ENCODE assay signal across 14 mouse cellular contexts in the genomic region with DNA sequence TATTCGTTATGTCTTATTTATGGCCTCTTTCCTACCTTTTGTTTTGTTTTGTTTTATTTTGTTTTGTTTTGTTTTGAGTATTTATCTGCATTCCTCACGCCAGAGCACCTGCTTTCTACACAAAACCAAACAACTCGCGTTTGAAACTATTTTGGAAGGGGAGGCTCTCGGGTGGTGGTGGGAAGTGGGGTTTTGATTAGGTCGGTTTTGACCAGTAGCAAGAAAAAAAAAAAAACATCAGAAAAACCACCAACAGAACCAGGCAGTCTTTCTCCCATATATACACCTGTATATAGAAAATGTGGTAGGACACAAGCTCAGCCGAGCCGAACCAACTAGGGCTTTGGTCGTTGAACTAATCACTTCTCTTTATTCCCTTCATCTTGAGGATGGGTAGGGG. TPM values are rescaled to one million over a fixed set of nuclear protein-coding genes. Genes with fewer than 3 reads are reported as not detected.
A peak's percentile ranks its signal among the peaks of the same experiment; 100 is the strongest.
DNase-seq lines count a peak whose midpoint lies in the region; ATAC-seq lines count a peak whose summit lies in the region.
"Had no signal": no experiment of that assay in that cellular context is flagged by ENCODE, and none has a peak within 500 bp of the region (broad histone marks: within the 10 kb centered on the region; RNA-seq: fewer than 3 reads in every experiment).

No protein-coding gene starts in this region.

- peak overlapping the region; percentile 9; the same call in 1 of the 2 replicates for H3K4me3 ChIP-seq in forebrain, embryonic 13.5 days
- H3K4me3 ChIP-seq in forebrain, embryonic 12.5 days (replicated peaks), result no peak overlapping the region
- no peak overlapping the region for H3K4me3 ChIP-seq in lung, embryonic 15.5 days
- peak overlapping the region; percentile 25 for H3K4me3 ChIP-seq in hindbrain, embryonic 14.5 days (replicated peaks; ENCODE audit: low read length)
- peak overlapping the region; percentile 19; the same call in 1 of the 2 replicates for H3K4me3 ChIP-seq in neural tube, embryonic 15.5 days (replicated peaks)

- 2% methylated on average over 9 of the region's 9 CpGs for WGBS in forebrain, embryonic 13.5 days
- 2% methylated on average over 9 of the region's 9 CpGs for WGBS in forebrain, embryonic 12.5 days
- 2% methylated on average over 9 of the region's 9 CpGs for WGBS in lung, embryonic 15.5 days
- 2% methylated on average over 9 of the region's 9 CpGs for WGBS in hindbrain, embryonic 14.5 days
- 1% methylated on average over 9 of the region's 9 CpGs for WGBS in neural tube, embryonic 15.5 days

- ATAC-seq in forebrain, embryonic 13.5 days, result no peak
- no peak for ATAC-seq in forebrain, embryonic 12.5 days (ENCODE audit: low FRiP score)
- no peak for ATAC-seq in lung, embryonic 15.5 days (ENCODE audit: borderline replicate concordance, extremely low read depth, low FRiP score, low TSS enrichment)
- ATAC-seq in hindbrain, embryonic 14.5 days (ENCODE audit: low FRiP score), result no peak
- ATAC-seq in neural tube, embryonic 15.5 days (ENCODE audit: low FRiP score), result no peak
- no peak for ATAC-seq in megakaryocyte progenitor cell, adult 5-6 weeks (replicated peaks; ENCODE audit: poor library complexity)
- ATAC-seq: Patski had no signal

- no peak overlapping the region for H3K4me2 ChIP-seq in forebrain, embryonic 13.5 days
- no peak overlapping the region for H3K4me2 ChIP-seq in forebrain, embryonic 12.5 days
- peak overlapping the region; percentile 47; the same call in 1 of the 2 replicates for H3K4me2 ChIP-seq in lung, embryonic 15.5 days
- peak overlapping the region; percentile 0; the same call in 1 of the 2 replicates for H3K4me2 ChIP-seq in hindbrain, embryonic 14.5 days (replicated peaks)
- H3K4me2 ChIP-seq in neural tube, embryonic 15.5 days, result peak overlapping the region; percentile 45

- peaks cover 34% of the 10 kb centered on the region for H3K4me1 ChIP-seq in forebrain, embryonic 13.5 days
- peaks cover 37% of the 10 kb centered on the region for H3K4me1 ChIP-seq in forebrain, embryonic 12.5 days
- peaks cover 21% of the 10 kb centered on the region for H3K4me1 ChIP-seq in lung, embryonic 15.5 days
- peaks cover 4% of the 10 kb centered on the region for H3K4me1 ChIP-seq in hindbrain, embryonic 14.5 days (replicated peaks; ENCODE audit: control insufficient read depth, insufficient read depth, low read length)
- peaks cover 27% of the 10 kb centered on the region for H3K4me1 ChIP-seq in neural tube, embryonic 15.5 days

- H3K36me3 ChIP-seq in forebrain, embryonic 13.5 days (ENCODE audit: poor library complexity, severe bottlenecking), result no peaks in the 10 kb centered on the region
- no peaks in the 10 kb centered on the region for H3K36me3 ChIP-seq in forebrain, embryonic 12.5 days (replicated peaks)
- no peaks in the 10 kb centered on the region for H3K36me3 ChIP-seq in lung, embryonic 15.5 days
- no peaks in the 10 kb centered on the region for H3K36me3 ChIP-seq in hindbrain, embryonic 14.5 days (replicated peaks; ENCODE audit: control insufficient read depth, insufficient read depth)
- no peaks in the 10 kb centered on the region for H3K36me3 ChIP-seq in neural tube, embryonic 15.5 days

- no peak for DNase-seq in lung, postnatal 36 days
- DNase-seq in hindbrain, embryonic 14.5 days (ENCODE audit: low spot score), result no peak
- no peak for DNase-seq in ovary, postnatal 14 days (ENCODE audit: low spot score)
- DNase-seq: lung, adult 18-20 months had no signal

- H3K9ac ChIP-seq in forebrain, embryonic 13.5 days, result no peak overlapping the region
- H3K9ac ChIP-seq in forebrain, embryonic 12.5 days, result no peak overlapping the region
- H3K9ac ChIP-seq in lung, embryonic 15.5 days, result no peak overlapping the region
- no peak overlapping the region for H3K9ac ChIP-seq in hindbrain, embryonic 14.5 days
- H3K9ac ChIP-seq in neural tube, embryonic 15.5 days (replicated peaks), result no peak overlapping the region

- peaks cover 85% of the 10 kb centered on the region for H3K27me3 ChIP-seq in forebrain, embryonic 13.5 days
- peaks cover 82% of the 10 kb centered on the region for H3K27me3 ChIP-seq in forebrain, embryonic 12.5 days
- peaks cover 83% of the 10 kb centered on the region for H3K27me3 ChIP-seq in lung, embryonic 15.5 days
- peaks cover 81% of the 10 kb centered on the region for H3K27me3 ChIP-seq in hindbrain, embryonic 14.5 days (ENCODE audit: control insufficient read depth, insufficient read depth, low read length)
- H3K27me3 ChIP-seq in neural tube, embryonic 15.5 days (replicated peaks), result peaks cover 80% of the 10 kb centered on the region

- H3K27ac ChIP-seq in forebrain, embryonic 13.5 days, result no peak overlapping the region
- H3K27ac ChIP-seq in forebrain, embryonic 12.5 days, result no peak overlapping the region
- no peak overlapping the region for H3K27ac ChIP-seq in lung, embryonic 15.5 days
- H3K27ac ChIP-seq in hindbrain, embryonic 14.5 days, result no peak overlapping the region
- no peak overlapping the region for H3K27ac ChIP-seq in neural tube, embryonic 15.5 days (replicated peaks)

- H3K9me3 ChIP-seq in forebrain, embryonic 13.5 days (replicated peaks), result no peaks in the 10 kb centered on the region
- no peaks in the 10 kb centered on the region for H3K9me3 ChIP-seq in forebrain, embryonic 12.5 days
- no peaks in the 10 kb centered on the region for H3K9me3 ChIP-seq in lung, embryonic 15.5 days
- H3K9me3 ChIP-seq in hindbrain, embryonic 14.5 days (ENCODE audit: control insufficient read depth, low read length), result no peaks in the 10 kb centered on the region
- no peaks in the 10 kb centered on the region for H3K9me3 ChIP-seq in neural tube, embryonic 15.5 days (replicated peaks)

RNA-seq across cellular contexts. Expression of a gene that starts 3.9 kb away (rescaled TPM):
- polyA plus RNA-seq in forebrain, embryonic 13.5 days (2015; fragmentation: Nextera tagmentation; extraction: Ambion mirVana), result 240 and 247 TPM in 2 replicates
- 247 and 249 TPM in 2 replicates for polyA plus RNA-seq in forebrain, embryonic 12.5 days (2016; fragmentation: Nextera tagmentation; extraction: Ambion mirVana)
- 263 and 268 TPM in 2 replicates for polyA plus RNA-seq in lung, embryonic 15.5 days (2015; fragmentation: Nextera tagmentation; extraction: Ambion mirVana)
- polyA plus RNA-seq in hindbrain, embryonic 14.5 days (2014; fragmentation: Nextera tagmentation; extraction: Ambion mirVana), result 157 and 158 TPM in 2 replicates
- 141 and 157 TPM in 2 replicates for polyA plus RNA-seq in neural tube, embryonic 15.5 days (2015; fragmentation: Nextera tagmentation; extraction: Ambion mirVana)
- total RNA-seq in megakaryocyte progenitor cell, adult 5-6 weeks (2015), result 164 and 173 TPM in 2 replicates
- total RNA-seq in megakaryocyte progenitor cell, adult 5-6 weeks (2017), result 85.9 and 90.3 TPM in 2 replicates

RNA-seq across cellular contexts. Expression of a gene that starts 7.5 kb away (rescaled TPM):
- 0.44 and 0.99 TPM in 2 replicates for polyA plus RNA-seq in forebrain, embryonic 13.5 days (2015; fragmentation: Nextera tagmentation; extraction: Ambion mirVana)
- 0.96 and 1.6 TPM in 2 replicates for polyA plus RNA-seq in forebrain, embryonic 12.5 days (2016; fragmentation: Nextera tagmentation; extraction: Ambion mirVana)
- not detected in 2 replicates for polyA plus RNA-seq in lung, embryonic 15.5 days (2015; fragmentation: Nextera tagmentation; extraction: Ambion mirVana)
- polyA plus RNA-seq in hindbrain, embryonic 14.5 days (2014; fragmentation: Nextera tagmentation; extraction: Ambion mirVana), result 1.3 and 1.9 TPM in 2 replicates
- polyA plus RNA-seq in neural tube, embryonic 15.5 days (2015; fragmentation: Nextera tagmentation; extraction: Ambion mirVana), result 0.82 and 1.3 TPM in 2 replicates
- 0.15 TPM in 1 of 2 replicates, not detected in the other for total RNA-seq in megakaryocyte progenitor cell, adult 5-6 weeks (2015)
- total RNA-seq in megakaryocyte progenitor cell, adult 5-6 weeks (2017), result not detected in 2 replicates
- total RNA-seq: adrenal gland, postnatal 25 days; left cerebral cortex, adult 8-10 months had no signal
- polyA plus RNA-seq: gonadal fat pad, adult 2 months; urinary bladder, adult 2 months had no signal

RNA-seq across cellular contexts. Expression of a gene that starts 13.4 kb away (rescaled TPM):
- 0.31 and 0.56 TPM in 2 replicates for polyA plus RNA-seq in forebrain, embryonic 13.5 days (2015; fragmentation: Nextera tagmentation; extraction: Ambion mirVana)
- 0.64 and 0.79 TPM in 2 replicates for polyA plus RNA-seq in forebrain, embryonic 12.5 days (2016; fragmentation: Nextera tagmentation; extraction: Ambion mirVana)
- polyA plus RNA-seq in lung, embryonic 15.5 days (2015; fragmentation: Nextera tagmentation; extraction: Ambion mirVana), result not detected in 2 replicates
- polyA plus RNA-seq in hindbrain, embryonic 14.5 days (2014; fragmentation: Nextera tagmentation; extraction: Ambion mirVana), result 1.5 and 1.8 TPM in 2 replicates
- 0.54 and 0.89 TPM in 2 replicates for polyA plus RNA-seq in neural tube, embryonic 15.5 days (2015; fragmentation: Nextera tagmentation; extraction: Ambion mirVana)
- total RNA-seq in megakaryocyte progenitor cell, adult 5-6 weeks (2015), result not detected in 2 replicates
- total RNA-seq in megakaryocyte progenitor cell, adult 5-6 weeks (2017), result not detected in 2 replicates
- total RNA-seq: adrenal gland, postnatal 25 days; left cerebral cortex, adult 8-10 months had no signal
- polyA plus RNA-seq: gonadal fat pad, adult 2 months; urinary bladder, adult 2 months had no signal

Comparison
In these comparisons a context has a peak if more than half of its experiments do, and no peak if none do; other contexts are left out.
1. H3K4me3 ChIP-seq: peak in forebrain, embryonic 13.5 days (single experiment), hindbrain, embryonic 14.5 days (single experiment) and neural tube, embryonic 15.5 days (single experiment); none in forebrain, embryonic 12.5 days (single experiment) and lung, embryonic 15.5 days (single experiment).
2. H3K4me2 ChIP-seq: peak in lung, embryonic 15.5 days (single experiment), hindbrain, embryonic 14.5 days (single experiment) and neural tube, embryonic 15.5 days (single experiment); none in forebrain, embryonic 13.5 days (single experiment) and forebrain, embryonic 12.5 days (single experiment).